18 mouse cellular contexts compared by ENCODE assay signal in the genomic region with DNA sequence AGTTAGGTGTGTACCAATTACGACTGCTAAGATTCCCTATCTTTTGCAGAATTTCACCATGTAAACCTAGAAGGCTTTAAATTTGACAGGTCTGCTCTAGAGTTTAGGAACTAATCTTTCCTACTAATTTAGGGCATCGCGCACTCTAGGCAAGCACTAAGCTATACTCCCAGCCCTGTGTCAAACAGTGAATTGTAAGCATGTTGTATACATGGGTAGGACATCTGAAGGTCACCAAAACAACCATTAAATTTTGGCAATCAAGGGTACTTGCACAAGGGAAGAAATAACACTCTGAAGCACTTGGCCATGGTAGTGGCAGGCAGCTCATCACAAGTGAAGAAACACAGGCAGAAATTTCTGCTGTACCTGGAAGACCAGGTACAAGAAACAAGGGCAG. TPM values are rescaled to one million over a fixed set of nuclear protein-coding genes. Genes with fewer than 3 reads are reported as not detected.
DNase-seq lines count a peak whose midpoint lies in the region; ATAC-seq lines count a peak whose summit lies in the region.
"Had no signal": no experiment of that assay in that cellular context is flagged by ENCODE, and none has a peak within 500 bp of the region (broad histone marks: within the 10 kb centered on the region; RNA-seq: fewer than 3 reads in every experiment).

No protein-coding gene starts in this region.

- peaks cover 23% of the 10 kb centered on the region for H3K4me1 ChIP-seq in forebrain, embryonic 13.5 days
- H3K4me1 ChIP-seq in forebrain, embryonic 12.5 days, result peaks cover 22% of the 10 kb centered on the region
- peaks cover 49% of the 10 kb centered on the region for H3K4me1 ChIP-seq in liver, embryonic 12.5 days
- H3K4me1 ChIP-seq in liver, embryonic 15.5 days (replicated peaks), result peaks cover 59% of the 10 kb centered on the region

- H3K36me3 ChIP-seq in forebrain, embryonic 13.5 days (ENCODE audit: poor library complexity, severe bottlenecking), result peaks cover 8% of the 10 kb centered on the region; the same call in 1 of the 2 replicates
- peaks cover 22% of the 10 kb centered on the region for H3K36me3 ChIP-seq in forebrain, embryonic 12.5 days (replicated peaks)
- H3K36me3 ChIP-seq in liver, embryonic 12.5 days, result peaks cover 32% of the 10 kb centered on the region
- peaks cover 29% of the 10 kb centered on the region for H3K36me3 ChIP-seq in liver, embryonic 15.5 days (replicated peaks)
- H3K36me3 ChIP-seq: neural tube, embryonic 12.5 days had no signal

- WGBS in forebrain, embryonic 13.5 days, result 63% methylated on average over 3 of the region's 3 CpGs
- 67% methylated on average over 3 of the region's 3 CpGs for WGBS in forebrain, embryonic 12.5 days
- 40% methylated on average over 3 of the region's 3 CpGs for WGBS in liver, embryonic 12.5 days (ENCODE audit: insufficient replicate concordance)
- 47% methylated on average over 3 of the region's 3 CpGs for WGBS in liver, embryonic 15.5 days (ENCODE audit: insufficient replicate concordance)

- no peak overlapping the region for H3K4me3 ChIP-seq in forebrain, embryonic 13.5 days
- no peak overlapping the region for H3K4me3 ChIP-seq in forebrain, embryonic 12.5 days (replicated peaks)
- H3K4me3 ChIP-seq in liver, embryonic 12.5 days, result peak overlapping the region; percentile 78; the same call in 1 of the 2 replicates
- peak overlapping the region; percentile 82 for H3K4me3 ChIP-seq in liver, embryonic 15.5 days (replicated peaks)
- H3K4me3 ChIP-seq: neural tube, embryonic 12.5 days had no signal

- no peak overlapping the region for H3K27ac ChIP-seq in forebrain, embryonic 13.5 days
- no peak overlapping the region for H3K27ac ChIP-seq in forebrain, embryonic 12.5 days
- peak overlapping the region; percentile 97 for H3K27ac ChIP-seq in liver, embryonic 12.5 days
- peak overlapping the region; percentile 94 for H3K27ac ChIP-seq in liver, embryonic 15.5 days (replicated peaks)
- H3K27ac ChIP-seq: midbrain, embryonic 12.5 days; neural tube, embryonic 12.5 days had no signal

- no peaks in the 10 kb centered on the region for H3K27me3 ChIP-seq in forebrain, embryonic 13.5 days
- H3K27me3 ChIP-seq in forebrain, embryonic 12.5 days, result no peaks in the 10 kb centered on the region
- no peaks in the 10 kb centered on the region for H3K27me3 ChIP-seq in liver, embryonic 12.5 days (replicated peaks)
- no peaks in the 10 kb centered on the region for H3K27me3 ChIP-seq in liver, embryonic 15.5 days
- H3K27me3 ChIP-seq: midbrain, embryonic 12.5 days; neural tube, embryonic 12.5 days; Patski had no signal

- 0 out of 2 replicates have a peak overlapping the region, but pooled peaks have one; percentile 95 for H3K4me2 ChIP-seq in forebrain, embryonic 13.5 days
- no peak overlapping the region for H3K4me2 ChIP-seq in forebrain, embryonic 12.5 days
- H3K4me2 ChIP-seq in liver, embryonic 12.5 days, result peak overlapping the region; percentile 82
- H3K4me2 ChIP-seq in liver, embryonic 15.5 days, result peak overlapping the region; percentile 81; the same call in 1 of the 2 replicates

- H3K9me3 ChIP-seq in forebrain, embryonic 13.5 days (replicated peaks), result no peaks in the 10 kb centered on the region
- H3K9me3 ChIP-seq in forebrain, embryonic 12.5 days, result no peaks in the 10 kb centered on the region
- no peaks in the 10 kb centered on the region for H3K9me3 ChIP-seq in liver, embryonic 12.5 days (replicated peaks)
- no peaks in the 10 kb centered on the region for H3K9me3 ChIP-seq in liver, embryonic 15.5 days (replicated peaks)
- H3K9me3 ChIP-seq: midbrain, embryonic 12.5 days; neural tube, embryonic 12.5 days had no signal

- no peak overlapping the region for H3K9ac ChIP-seq in forebrain, embryonic 13.5 days
- H3K9ac ChIP-seq in forebrain, embryonic 12.5 days, result no peak overlapping the region
- peak overlapping the region; percentile 94; the same call in 1 of the 2 replicates for H3K9ac ChIP-seq in liver, embryonic 12.5 days
- no peak overlapping the region for H3K9ac ChIP-seq in liver, embryonic 15.5 days
- H3K9ac ChIP-seq: midbrain, embryonic 12.5 days; neural tube, embryonic 12.5 days had no signal

- DNase-seq in liver (no peak), ZHBTc4 (ENCODE audit: low read depth, low spot score) (peak; percentile 85)
- DNase-seq in T-cell, adult 2 months (ENCODE audit: low spot score), result no peak
- no peak for DNase-seq in natural killer cell, adult 2 months (ENCODE audit: low spot score in 2 of 2)
- DNase-seq: adrenal gland, adult 8-10 months; B cell, adult 2 months; cerebellum, postnatal 25 days; heart, postnatal 14 days; lung, postnatal 14 days; retina, postnatal 1 day had no signal

- ATAC-seq in forebrain, embryonic 13.5 days, result no peak
- no peak for ATAC-seq in forebrain, embryonic 12.5 days (ENCODE audit: low FRiP score)
- peak; percentile 13; the same call in 1 of the 2 replicates for ATAC-seq in liver, embryonic 12.5 days
- ATAC-seq in liver, embryonic 15.5 days (ENCODE audit: insufficient read depth), result no peak
- ATAC-seq: inflammation-experienced regulatory T-cells, adult 6 months; Patski had no signal

RNA-seq across cellular contexts. Expression of a gene that starts 2.6 kb away (rescaled TPM):
- 82.2 and 89.5 TPM in 2 replicates for polyA plus RNA-seq in forebrain, embryonic 13.5 days (2015; fragmentation: Nextera tagmentation; extraction: Ambion mirVana)
- 103 and 109 TPM in 2 replicates for polyA plus RNA-seq in forebrain, embryonic 12.5 days (2016; fragmentation: Nextera tagmentation; extraction: Ambion mirVana)
- 91.9 and 102 TPM in 2 replicates for polyA plus RNA-seq in liver, embryonic 12.5 days (2016; fragmentation: Nextera tagmentation; extraction: Ambion mirVana)
- 48.0 and 54.5 TPM in 2 replicates for polyA plus RNA-seq in liver, embryonic 15.5 days (2015; fragmentation: Nextera tagmentation; extraction: Ambion mirVana)

RNA-seq across cellular contexts. Expression of a gene that starts 21.5 kb away (rescaled TPM):
- 87.8 and 96.4 TPM in 2 replicates for polyA plus RNA-seq in forebrain, embryonic 13.5 days (2015; fragmentation: Nextera tagmentation; extraction: Ambion mirVana)
- polyA plus RNA-seq in forebrain, embryonic 12.5 days (2016; fragmentation: Nextera tagmentation; extraction: Ambion mirVana), result 77.8 and 88.3 TPM in 2 replicates
- polyA plus RNA-seq in liver, embryonic 12.5 days (2016; fragmentation: Nextera tagmentation; extraction: Ambion mirVana), result 48.2 and 50.8 TPM in 2 replicates
- 28.7 and 34.2 TPM in 2 replicates for polyA plus RNA-seq in liver, embryonic 15.5 days (2015; fragmentation: Nextera tagmentation; extraction: Ambion mirVana)

RNA-seq across cellular contexts. Expression of a gene that starts 47.7 kb away (rescaled TPM):
- 0.23 and 0.64 TPM in 2 replicates for polyA plus RNA-seq in forebrain, embryonic 13.5 days (2015; fragmentation: Nextera tagmentation; extraction: Ambion mirVana)
- polyA plus RNA-seq in forebrain, embryonic 12.5 days (2016; fragmentation: Nextera tagmentation; extraction: Ambion mirVana), result 0.78 and 0.82 TPM in 2 replicates
- 0.61 and 1.0 TPM in 2 replicates for polyA plus RNA-seq in liver, embryonic 12.5 days (2016; fragmentation: Nextera tagmentation; extraction: Ambion mirVana)
- polyA plus RNA-seq in liver, embryonic 15.5 days (2015; fragmentation: Nextera tagmentation; extraction: Ambion mirVana), result 0.52 and 0.54 TPM in 2 replicates
- polyA plus RNA-seq: Patski had no signal

Comparison
In these comparisons a context has a peak if more than half of its experiments do, and no peak if none do; other contexts are left out.
1. H3K27ac ChIP-seq: peak in liver, embryonic 12.5 days (single experiment) and liver, embryonic 15.5 days (single experiment); none in forebrain, embryonic 13.5 days (single experiment) and forebrain, embryonic 12.5 days (single experiment).
2. H3K4me3 ChIP-seq: peak in liver, embryonic 12.5 days (single experiment) and liver, embryonic 15.5 days (single experiment); none in forebrain, embryonic 13.5 days (single experiment) and forebrain, embryonic 12.5 days (single experiment).